In the genomic region with DNA sequence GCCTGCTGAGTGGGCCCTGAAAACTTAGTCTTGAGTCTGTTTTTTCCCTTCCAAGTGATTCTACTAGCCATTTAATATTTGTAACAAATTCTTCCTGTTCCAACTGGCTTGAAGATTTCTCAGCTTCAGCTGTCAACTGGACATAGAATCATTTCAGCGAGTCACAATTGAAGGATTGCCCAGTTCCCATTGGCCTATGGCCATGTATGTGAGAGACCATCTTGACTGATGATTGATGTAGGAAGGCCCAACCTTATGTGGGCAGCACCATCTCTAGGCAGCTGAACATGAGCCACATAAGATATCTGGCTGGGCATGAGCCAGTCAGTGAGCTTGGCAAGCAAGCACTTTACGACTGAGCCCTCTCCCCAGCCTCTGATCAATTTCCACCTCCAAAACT, we compare ENCODE assay signal across 19 mouse cellular contexts. TPM values are rescaled to one million over a fixed set of nuclear protein-coding genes. Genes with fewer than 3 reads are reported as not detected.
A peak's percentile ranks its signal among the peaks of the same experiment; 100 is the strongest.
DNase-seq lines count a peak whose midpoint lies in the region; ATAC-seq lines count a peak whose summit lies in the region.
"Had no signal": no experiment of that assay in that cellular context is flagged by ENCODE, and none has a peak within 500 bp of the region (broad histone marks: within the 10 kb centered on the region; RNA-seq: fewer than 3 reads in every experiment).

No protein-coding gene starts in this region.

- no peak overlapping the region for H3K4me3 ChIP-seq in liver, embryonic 12.5 days
- H3K4me3 ChIP-seq: embryonic facial prominence, embryonic 15.5 days; limb, embryonic 15.5 days; megakaryocyte, embryonic 14.5 days had no signal

- no peaks in the 10 kb centered on the region for H3K27me3 ChIP-seq in liver, embryonic 12.5 days (replicated peaks)
- H3K27me3 ChIP-seq: embryonic facial prominence, embryonic 15.5 days; limb, embryonic 15.5 days had no signal

- WGBS in liver, embryonic 12.5 days (ENCODE audit: insufficient replicate concordance), result 79% methylated on average over 2 of the region's 2 CpGs

- no peaks in the 10 kb centered on the region for H3K9me3 ChIP-seq in liver, embryonic 12.5 days (replicated peaks)
- H3K9me3 ChIP-seq: embryonic facial prominence, embryonic 15.5 days; limb, embryonic 15.5 days had no signal

- H3K4me1 ChIP-seq in liver, embryonic 12.5 days, result peaks cover 1% of the 10 kb centered on the region; the same call in 1 of the 2 replicates
- H3K4me1 ChIP-seq: embryonic facial prominence, embryonic 15.5 days; limb, embryonic 15.5 days had no signal

- H3K4me2 ChIP-seq in liver, embryonic 12.5 days, result no peak overlapping the region
- H3K4me2 ChIP-seq: embryonic facial prominence, embryonic 15.5 days; limb, embryonic 15.5 days had no signal

- intact Hi-C loops in heart, postnatal 25 days (cut with DNase I), result no loop called here

- no peak for ATAC-seq in liver, embryonic 12.5 days
- ATAC-seq: hindbrain, postnatal 0 days; liver, postnatal 0 days; midbrain, embryonic 16.5 days had no signal

- no peak overlapping the region for H3K27ac ChIP-seq in liver, embryonic 12.5 days
- H3K27ac ChIP-seq: embryonic facial prominence, embryonic 15.5 days; hindbrain, postnatal 0 days; limb, embryonic 15.5 days had no signal

- H3K9ac ChIP-seq in liver, embryonic 12.5 days, result no peak overlapping the region
- H3K9ac ChIP-seq: embryonic facial prominence, embryonic 15.5 days; limb, embryonic 15.5 days; liver, postnatal 0 days had no signal

- H3K36me3 ChIP-seq in liver, embryonic 12.5 days, result no peaks in the 10 kb centered on the region
- H3K36me3 ChIP-seq: embryonic facial prominence, embryonic 15.5 days; limb, embryonic 15.5 days had no signal

- peak; percentile 8 to 19 for DNase-seq in cerebellum, postnatal 25 days
- DNase-seq in cerebellum, adult 11 months, result no peak
- peak; percentile 1 for DNase-seq in lung, postnatal 14 days
- DNase-seq in lung, postnatal 4 days, result no peak
- DNase-seq in brain, adult 2 months (ENCODE audit: low read depth, low spot score), result peak; percentile 10
- DNase-seq in heart, postnatal 25 days (ENCODE audit: low spot score), result peak; percentile 6
- no peak for DNase-seq in kidney, postnatal 4 days
- DNase-seq: adrenal gland, adult 2 months; kidney, adult 18-20 months; kidney, postnatal 25 days; layer of hippocampus, adult 9-11 months; liver, postnatal 0 days; thymus, postnatal 36 days had no signal

RNA-seq across cellular contexts. Expression of a gene that starts 42.3 kb away (rescaled TPM):
- total RNA-seq in heart, postnatal 25 days (2021), result 10 to 100 TPM; 26.1 to 33.5 TPM
- 1.4 and 2.6 TPM in 2 replicates for polyA plus RNA-seq in liver, embryonic 12.5 days (2016; fragmentation: Nextera tagmentation; extraction: Ambion mirVana)

Comparison
In these comparisons a context has a peak if more than half of its experiments do, and no peak if none do; other contexts are left out.
1. DNase-seq: peak in cerebellum, postnatal 25 days (2 of 2), lung, postnatal 14 days (single experiment), brain, adult 2 months (single experiment) and heart, postnatal 25 days (single experiment); none in cerebellum, adult 11 months (single experiment), lung, postnatal 4 days (0 of 2) and kidney, postnatal 4 days (0 of 2).